In genomic region chr16:92327911-92328310, GRCm38 (mm10) we compare ENCODE assay signal across 24 mouse cellular contexts. TPM values are rescaled to one million over a fixed set of nuclear protein-coding genes. Genes with fewer than 3 reads are reported as not detected.
"Had no signal": no experiment of that assay in that cellular context is flagged by ENCODE, and none has a peak within 500 bp of the region (broad histone marks: within the 10 kb centered on the region; RNA-seq: fewer than 3 reads in every experiment).

No protein-coding gene starts in this region.

- H3K9ac ChIP-seq: limb, embryonic 13.5 days; liver, embryonic 14.5 days; neural tube, embryonic 15.5 days had no signal

- H3K27ac ChIP-seq: layer of hippocampus, adult 2 months; limb, embryonic 13.5 days; liver, embryonic 14.5 days; neural tube, embryonic 15.5 days had no signal

- ATAC-seq: lung, postnatal 0 days had no signal

- H3K36me3 ChIP-seq: limb, embryonic 13.5 days; neural tube, embryonic 15.5 days had no signal

- H3K4me2 ChIP-seq: limb, embryonic 13.5 days; neural tube, embryonic 15.5 days had no signal

- H3K4me3 ChIP-seq: layer of hippocampus, adult 2 months; limb, embryonic 13.5 days; myocyte; neural tube, embryonic 15.5 days had no signal

- DNase-seq: kidney, postnatal 10 days; kidney, postnatal 4 days; left cerebral cortex, postnatal 4 days; lung, adult 2 months; lung, postnatal 36 days; midbrain, embryonic 14.5 days; right cerebral cortex, adult 18-20 months; right cerebral cortex, postnatal 25 days; thymus, adult 2 months; thymus, postnatal 36 days had no signal

- H3K27me3 ChIP-seq: limb, embryonic 13.5 days; neural tube, embryonic 15.5 days had no signal

- H3K9me3 ChIP-seq: limb, embryonic 13.5 days; neural tube, embryonic 15.5 days had no signal

RNA-seq across cellular contexts. Expression of gene Fam243, which starts 6.7 kb away (rescaled TPM):
- total RNA-seq: layer of hippocampus, adult 2 months; layer of hippocampus, postnatal 10 days; left cerebral cortex, adult 18-20 months; left cerebral cortex, postnatal 10 days; left cerebral cortex, postnatal 4 days; liver, adult 2 months; megakaryocyte progenitor cell, adult 5-6 weeks had no signal
- polyA plus RNA-seq: limb, embryonic 13.5 days; liver, adult 2 months; lung, adult 2 months; lung, postnatal 0 days; midbrain, embryonic 14.5 days; myocyte; neural tube, embryonic 11.5 days; neural tube, embryonic 15.5 days; small intestine, adult 2 months; stomach, embryonic 16.5 days had no signal

RNA-seq across cellular contexts. Expression of gene Kcne1, which starts 31.4 kb away (rescaled TPM):
- total RNA-seq: layer of hippocampus, adult 2 months; layer of hippocampus, postnatal 10 days; left cerebral cortex, adult 18-20 months; left cerebral cortex, postnatal 10 days; left cerebral cortex, postnatal 4 days; liver, adult 2 months; megakaryocyte progenitor cell, adult 5-6 weeks had no signal
- polyA plus RNA-seq: liver, adult 2 months; liver, embryonic 14.5 days; lung, adult 2 months; midbrain, embryonic 14.5 days; myocyte; small intestine, adult 2 months had no signal

RNA-seq across cellular contexts. Expression of gene Kcne2, which starts 35.7 kb away (rescaled TPM):
- total RNA-seq: left cerebral cortex, postnatal 4 days; liver, adult 2 months; megakaryocyte progenitor cell, adult 5-6 weeks had no signal
- polyA plus RNA-seq: liver, adult 2 months; liver, embryonic 14.5 days; myocyte; small intestine, adult 2 months had no signal
